Mouse (Mus musculus) ES-Bruce4 (cell line): ENCODE results near the gene Hsd17b3. TPM values are rescaled to one million over a fixed set of nuclear protein-coding genes. Genes with fewer than 3 reads are reported as not detected.

Source experiments
- H3K27ac ChIP-seq: 2 replicates; pipeline ENCODE4 v1.5.1; 2012; ENCODE audit warnings: low read length, inconsistent platforms; ENCODE audit not compliant: insufficient read depth
- H3K27me3 ChIP-seq: 2 replicates; pipeline ENCODE4 v1.6.1; 2012; ENCODE audit warnings: mild to moderate bottlenecking, low read length, inconsistent platforms; ENCODE audit not compliant: control insufficient read depth, poor library complexity, insufficient read depth, severe bottlenecking
- H3K36me3 ChIP-seq: 2 replicates; pipeline ENCODE4 v1.6.1; 2012; ENCODE audit warnings: inconsistent platforms, mild to moderate bottlenecking, low read length, moderate library complexity; ENCODE audit not compliant: control insufficient read depth, poor library complexity, insufficient read depth, severe bottlenecking
- H3K4me1 ChIP-seq: one replicate; pipeline ENCODE4 v1.8.1; 2011; ENCODE audit warnings: low read length; ENCODE audit not compliant: control insufficient read depth, insufficient read depth
- H3K4me3 ChIP-seq: 2 replicates; pipeline ENCODE4 v1.5.1; 2011; ENCODE audit warnings: low read depth, mild to moderate bottlenecking, low read length
- H3K9ac ChIP-seq: 2 replicates; pipeline ENCODE4 v1.6.1; 2012; ENCODE audit warnings: low read depth, mild to moderate bottlenecking, inconsistent platforms; ENCODE audit not compliant: poor library complexity, severe bottlenecking
- H3K9me3 ChIP-seq: replicated peaks from 2 replicates; pipeline ENCODE4 v1.6.1; 2012; ENCODE audit warnings: mild to moderate bottlenecking, low read length, inconsistent platforms; ENCODE audit not compliant: control insufficient read depth, poor library complexity, insufficient read depth, severe bottlenecking
- CTCF ChIP-seq: IDR thresholded peaks from one replicate; pipeline ENCODE4 v1.8.1; 2011; ENCODE audit warnings: low read depth, low read length
- EP300 ChIP-seq: IDR thresholded peaks from 2 replicates; pipeline ENCODE4 v1.6.1; 2011; ENCODE audit warnings: low read depth, low read length; ENCODE audit not compliant: insufficient read depth
- POLR2A ChIP-seq: IDR thresholded peaks from one replicate; pipeline ENCODE4 v1.8.1; 2011; ENCODE audit warnings: low read length; ENCODE audit not compliant: insufficient read depth
- polyA plus RNA-seq: library from polyadenylated mRNA; stranded (reverse); fragments of >200 nt; gene quantifications from 2 replicates; pipeline ENCODE4 v1.2.4, GENCODE M21; 2011; ENCODE audit warnings: low read depth; ENCODE audit not compliant: missing spikeins, insufficient read depth, insufficient read length

The Hsd17b3 gene
- polyA plus RNA-seq, 1 experiment = not detected

DNA sequence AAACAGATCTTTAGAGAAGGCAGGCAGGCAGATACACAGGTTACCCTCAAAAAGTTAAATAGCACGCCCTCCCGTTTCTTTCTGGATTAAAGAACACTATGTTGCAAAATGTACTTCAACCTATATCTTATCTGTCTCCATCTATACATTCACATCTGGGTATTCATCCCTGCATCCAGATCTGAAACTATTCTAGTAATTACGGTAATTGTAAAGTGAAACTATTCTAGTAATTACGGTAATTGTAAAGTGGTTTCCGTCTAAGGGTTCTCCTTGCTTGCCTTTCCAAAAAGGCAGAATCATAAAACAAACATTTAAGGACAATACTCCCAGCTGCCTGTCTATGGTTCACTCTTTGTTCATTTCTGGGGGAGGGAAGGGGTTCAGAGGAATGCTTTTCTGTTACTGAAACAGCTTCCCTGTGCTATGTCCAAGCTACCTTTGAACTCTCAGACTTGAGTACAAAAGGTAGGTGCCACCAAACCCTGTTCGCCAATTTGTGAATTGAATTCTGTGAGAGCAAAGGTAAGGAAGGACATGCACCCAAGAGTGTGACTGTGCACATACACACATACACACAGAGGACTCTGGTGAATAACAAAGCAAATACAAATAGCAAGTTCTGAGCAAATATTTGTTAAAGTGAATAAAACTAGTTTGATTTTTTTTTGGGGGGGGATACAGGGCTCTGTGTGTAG is 34.6 kb upstream of the Hsd17b3 start:
- H3K4me3 ChIP-seq = no peak overlapping the region
- no peak for TF ChIP-seq EP300
- no peak for TF ChIP-seq CTCF
- TF ChIP-seq POLR2A = no peak
- H3K9ac ChIP-seq = no peak overlapping the region
- no peaks in the 10 kb centered on the region for H3K36me3 ChIP-seq
- H3K9me3 ChIP-seq = no peaks in the 10 kb centered on the region
- H3K4me1 ChIP-seq = no peaks in the 10 kb centered on the region
- no peaks in the 10 kb centered on the region for H3K27me3 ChIP-seq
- H3K27ac ChIP-seq = no peak overlapping the region

DNA sequence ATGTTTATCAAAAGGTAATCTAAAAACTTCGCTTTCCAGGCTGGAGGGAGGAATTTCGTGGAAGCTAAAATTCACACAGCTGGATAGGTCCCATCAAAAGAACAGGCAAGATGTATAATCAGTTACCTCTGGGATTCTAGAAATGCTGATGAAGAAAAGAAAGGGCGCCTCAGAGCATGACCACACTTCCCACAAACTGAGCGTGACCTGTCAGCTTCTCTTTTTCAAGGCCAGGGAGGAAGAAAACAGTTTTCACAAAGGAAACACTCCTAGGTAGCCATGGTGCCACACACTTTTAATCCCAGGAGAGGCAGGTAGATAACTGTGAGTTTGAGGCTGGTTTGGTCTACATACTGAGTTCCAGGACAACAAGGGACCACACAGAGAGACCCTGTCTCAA is 31.7 kb upstream of the Hsd17b3 start:
- no peaks in the 10 kb centered on the region for H3K27me3 ChIP-seq

DNA sequence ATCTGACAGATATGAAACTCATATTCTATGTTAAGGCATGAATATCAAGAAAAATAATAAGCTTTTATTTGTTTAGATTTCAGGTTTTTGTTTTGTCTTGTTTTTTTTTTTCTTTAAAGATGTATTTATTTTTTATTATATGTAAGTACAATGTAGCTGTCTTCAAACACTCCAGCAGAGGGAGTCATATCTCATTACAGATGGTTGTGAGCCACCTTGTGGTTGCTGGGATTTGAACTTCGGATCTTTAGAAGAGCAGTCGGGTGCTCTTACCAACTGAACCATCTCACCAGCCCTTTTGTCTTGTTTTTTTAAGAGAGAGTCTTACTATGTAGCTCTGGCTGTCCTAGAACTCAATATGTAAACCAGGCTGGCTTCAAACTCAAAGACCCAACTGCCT is 28.4 kb upstream of the Hsd17b3 start:
- no peak overlapping the region for H3K27ac ChIP-seq
- no peak overlapping the region for H3K9ac ChIP-seq
- no peaks in the 10 kb centered on the region for H3K4me1 ChIP-seq
- H3K36me3 ChIP-seq = no peaks in the 10 kb centered on the region
- H3K9me3 ChIP-seq = no peaks in the 10 kb centered on the region
- TF ChIP-seq EP300 (no peak), CTCF (peak; percentile 10)
- H3K27me3 ChIP-seq = no peaks in the 10 kb centered on the region
- no peak overlapping the region for H3K4me3 ChIP-seq

More for the DNA sequence above, 31.7 kb upstream of the Hsd17b3 start:
- no peak overlapping the region for H3K9ac ChIP-seq
- no peaks in the 10 kb centered on the region for H3K36me3 ChIP-seq
- TF ChIP-seq CTCF = no peak
- no peak for TF ChIP-seq POLR2A
- no peak for TF ChIP-seq EP300
- no peak overlapping the region for H3K4me3 ChIP-seq
- no peaks in the 10 kb centered on the region for H3K9me3 ChIP-seq
- H3K4me1 ChIP-seq = no peaks in the 10 kb centered on the region
- H3K27ac ChIP-seq = no peak overlapping the region

DNA sequence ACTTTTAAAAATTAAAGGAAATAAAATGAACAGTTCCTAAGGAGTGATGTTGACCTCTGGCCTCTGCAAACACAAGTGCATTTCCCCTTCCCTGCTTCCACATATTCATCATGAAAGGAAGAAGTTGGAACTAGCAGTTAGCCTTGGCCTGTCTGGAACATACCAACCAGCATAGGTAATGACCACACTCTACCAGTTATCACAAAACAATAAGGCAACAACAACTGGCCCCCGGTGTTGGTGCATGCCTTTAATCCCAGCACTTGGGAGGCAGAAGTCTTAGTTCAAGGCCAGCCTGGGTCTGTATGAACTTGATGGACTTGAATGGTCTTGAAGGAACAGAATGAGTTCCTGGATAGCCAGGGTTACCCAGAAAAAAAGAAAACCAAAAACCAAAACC is 21.4 kb upstream of the Hsd17b3 start:
- H3K27me3 ChIP-seq = no peaks in the 10 kb centered on the region
- no peak overlapping the region for H3K4me3 ChIP-seq
- H3K27ac ChIP-seq = no peak overlapping the region
- H3K9ac ChIP-seq = no peak overlapping the region
- no peaks in the 10 kb centered on the region for H3K9me3 ChIP-seq
- no peaks in the 10 kb centered on the region for H3K36me3 ChIP-seq
- H3K4me1 ChIP-seq = peaks cover 2% of the 10 kb centered on the region
- TF ChIP-seq POLR2A = no peak
- TF ChIP-seq EP300 = no peak
- TF ChIP-seq CTCF = no peak

DNA sequence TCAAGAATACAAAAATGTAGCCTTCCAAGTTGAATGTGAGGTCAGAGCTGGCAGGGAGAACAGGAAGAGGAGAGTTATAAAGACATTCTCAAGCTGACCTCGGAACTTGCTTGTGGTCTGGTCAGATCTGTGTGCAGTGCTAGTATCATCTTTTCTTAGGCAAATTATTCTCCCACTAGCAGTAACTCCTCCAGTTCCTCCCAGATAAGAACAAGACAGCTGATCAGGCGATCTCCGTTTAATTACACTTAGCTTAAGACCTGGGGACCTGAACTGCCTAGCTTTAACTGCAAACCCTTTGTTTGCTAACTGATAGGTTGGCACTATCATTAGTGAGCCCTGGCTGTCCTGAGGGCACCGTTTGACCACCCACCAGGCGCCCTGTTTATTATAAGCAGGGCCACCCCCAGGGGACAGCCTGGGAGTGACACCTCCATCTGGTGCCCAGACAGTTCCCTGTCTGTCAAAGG is 19.4 kb upstream of the Hsd17b3 start:
- Histone ChIP-seq H3K27ac (no peak overlapping the region), H3K4me1 (peaks cover 2% of the 10 kb centered on the region), H3K9me3 (no peaks in the 10 kb centered on the region), H3K36me3 (no peaks in the 10 kb centered on the region), H3K4me3 (no peak overlapping the region), H3K27me3 (no peaks in the 10 kb centered on the region), H3K9ac (no peak overlapping the region)
- TF ChIP-seq POLR2A (no peak), EP300 (no peak), CTCF (no peak)

DNA sequence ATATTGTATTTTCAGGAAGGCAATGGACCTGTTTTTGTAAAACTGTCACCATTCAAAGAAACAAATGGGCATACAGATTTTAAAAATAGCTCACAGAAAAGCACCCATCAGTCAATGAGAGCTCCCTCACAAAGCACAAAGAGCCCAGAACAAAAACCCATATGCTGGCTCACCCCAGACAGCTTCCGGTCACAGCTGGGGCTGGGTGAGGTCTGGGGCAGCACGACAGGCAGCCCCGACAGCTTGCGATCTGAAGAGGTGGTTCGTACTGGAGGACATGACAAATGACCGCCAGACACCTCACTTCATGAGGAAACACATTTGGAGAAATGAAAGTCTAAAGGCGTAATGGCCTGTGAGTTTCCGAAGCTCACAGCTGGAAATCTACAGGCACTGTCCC is 18.5 kb upstream of the Hsd17b3 start:
- Histone ChIP-seq H3K4me1 (peaks cover 2% of the 10 kb centered on the region), H3K4me3 (no peak overlapping the region), H3K9me3 (no peaks in the 10 kb centered on the region), H3K9ac (no peak overlapping the region), H3K27ac (no peak overlapping the region), H3K36me3 (no peaks in the 10 kb centered on the region), H3K27me3 (no peaks in the 10 kb centered on the region)
- TF ChIP-seq POLR2A (no peak), EP300 (peak; percentile 84)
